Mouse (Mus musculus) E14TG2a.4 (cell line): ENCODE results near the gene Zbtb25.

Experiments used
- H3K27me3 ChIP-seq: 2 replicates; pipeline ENCODE4 v1.6.1; 2014; ENCODE audit warnings: low read length, control low read depth; ENCODE audit not compliant: insufficient read depth
- H3K36me3 ChIP-seq: 2 replicates; pipeline ENCODE4 v1.6.1; 2014; ENCODE audit warnings: low read length, control low read depth; ENCODE audit not compliant: insufficient read depth
- H3K4me1 ChIP-seq: replicated peaks from 2 replicates; pipeline ENCODE4 v1.6.1; 2014; ENCODE audit warnings: low read depth, low read length, control low read depth
- H3K4me3 ChIP-seq: replicated peaks from 2 replicates; pipeline ENCODE4 v1.5.1; 2014; ENCODE audit warnings: mild to moderate bottlenecking, low read length
- H3K9me3 ChIP-seq: 2 replicates; pipeline ENCODE4 v1.6.1; 2014; ENCODE audit warnings: low read length, control low read depth
- CTCF ChIP-seq: conservative IDR thresholded peaks from 2 replicates; pipeline ENCODE4 v1.5.1; 2014; ENCODE audit warnings: low read length
- NANOG ChIP-seq: IDR thresholded peaks from 2 replicates; pipeline ENCODE4 v1.6.1; 2014; ENCODE audit warnings: borderline replicate concordance, low read length, mixed read lengths
- POU5F1 ChIP-seq: IDR thresholded peaks from 2 replicates; pipeline ENCODE4 v1.6.1; 2014; ENCODE audit warnings: low read length, borderline replicate concordance

Zbtb25 gene

GRCm38 (mm10) chr12:76336111-76336965 lies 33.1 kb downstream of the Zbtb25 start:
- Histone ChIP-seq H3K27me3 (no peaks in the 10 kb centered on the region), H3K9me3 (no peaks in the 10 kb centered on the region), H3K4me3 (no peak overlapping the region), H3K4me1 (peaks cover 29% of the 10 kb centered on the region), H3K36me3 (no peaks in the 10 kb centered on the region)
- no peak for TF ChIP-seq NANOG
- no peak for TF ChIP-seq CTCF
- no peak for TF ChIP-seq POU5F1

- Histone ChIP-seq H3K36me3 (no peaks in the 10 kb centered on the region), H3K4me1 (peaks cover 25% of the 10 kb centered on the region), H3K9me3 (no peaks in the 10 kb centered on the region), H3K4me3 (no peak overlapping the region), H3K27me3 (no peaks in the 10 kb centered on the region)
- TF ChIP-seq CTCF = no peak
- no peak for TF ChIP-seq NANOG
- TF ChIP-seq POU5F1 = no peak
Measured at GRCm38 (mm10) chr12:76335641-76336040, 33.8 kb downstream of the Zbtb25 start.

GRCm38 (mm10) chr12:76333688-76334087 lies 35.7 kb downstream of the Zbtb25 start:
- Histone ChIP-seq H3K36me3 (peaks cover 3% of the 10 kb centered on the region; the same call in 1 of the 2 replicates), H3K4me1 (peaks cover 17% of the 10 kb centered on the region)
- TF ChIP-seq POU5F1 = no peak
- TF ChIP-seq CTCF = no peak
- TF ChIP-seq NANOG = no peak

GRCm38 (mm10) chr12:76328567-76329354 lies 40.6 kb downstream of the Zbtb25 start:
- peaks cover 23% of the 10 kb centered on the region for H3K4me1 ChIP-seq
- H3K9me3 ChIP-seq = no peaks in the 10 kb centered on the region
- H3K27me3 ChIP-seq = peaks cover 22% of the 10 kb centered on the region
- TF ChIP-seq CTCF = no peak
- TF ChIP-seq POU5F1 = no peak
- no peak for TF ChIP-seq NANOG
- peaks cover 18% of the 10 kb centered on the region for H3K36me3 ChIP-seq
- H3K4me3 ChIP-seq = no peak overlapping the region

More at GRCm38 (mm10) chr12:76333688-76334087, 35.7 kb downstream of the Zbtb25 start:
- Histone ChIP-seq H3K9me3 (no peaks in the 10 kb centered on the region), H3K4me3 (no peak overlapping the region), H3K27me3 (no peaks in the 10 kb centered on the region)

GRCm38 (mm10) chr12:76326437-76327220 lies 42.8 kb downstream of the Zbtb25 start:
- Histone ChIP-seq H3K4me1 (peaks cover 24% of the 10 kb centered on the region), H3K9me3 (no peaks in the 10 kb centered on the region), H3K27me3 (peaks cover 22% of the 10 kb centered on the region), H3K4me3 (no peak overlapping the region), H3K36me3 (peaks cover 40% of the 10 kb centered on the region)
- TF ChIP-seq POU5F1 (no peak), NANOG (no peak), CTCF (no peak)

GRCm38 (mm10) chr12:76324679-76325431 lies 44.5 kb downstream of the Zbtb25 start, which contains the start of gene Akap5:
TSS of gene Akap5 (plus strand) at chr12:76324891.
- Histone ChIP-seq H3K9me3 (no peaks in the 10 kb centered on the region), H3K27me3 (peaks cover 22% of the 10 kb centered on the region), H3K4me1 (peaks cover 24% of the 10 kb centered on the region), H3K36me3 (peaks cover 58% of the 10 kb centered on the region), H3K4me3 (peak within 1 kb of the TSS; percentile 84)
- TF ChIP-seq POU5F1 (no peak), CTCF (no peak)

- Histone ChIP-seq H3K36me3 (peaks cover 98% of the 10 kb centered on the region), H3K4me3 (no peak overlapping the region), H3K9me3 (no peaks in the 10 kb centered on the region), H3K27me3 (no peaks in the 10 kb centered on the region), H3K4me1 (no peaks in the 10 kb centered on the region)
- TF ChIP-seq CTCF (no peak), POU5F1 (no peak), NANOG (no peak)
Measured at GRCm38 (mm10) chr12:76318282-76319212, 50.9 kb downstream of the Zbtb25 start.
